Mouse (Mus musculus): ENCODE measurements at regions not wholly inside any gene's neighbourhood (a gene's known extent, or its start where the extent isn't known, plus 50 kb on each side); places are given as distances from the start of the nearest gene placed in this dataset.

DNA sequence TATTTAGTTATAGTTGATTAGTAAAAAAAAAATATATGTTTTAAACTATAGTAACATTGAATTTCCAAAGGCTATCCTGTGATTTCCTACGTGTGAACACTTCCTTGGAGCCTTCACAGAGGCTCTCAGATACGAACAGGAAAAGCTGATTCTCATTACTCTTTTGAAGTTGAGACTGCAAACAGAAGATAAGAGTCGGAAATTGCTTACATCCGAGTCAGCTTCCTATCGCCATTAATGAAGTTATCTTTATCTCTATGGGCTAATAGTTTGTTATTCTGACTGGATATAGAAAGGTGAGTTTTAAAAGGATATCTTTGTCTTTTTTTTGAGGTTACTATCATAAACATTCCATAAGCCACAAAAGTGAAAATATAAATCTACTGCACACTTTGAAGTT is 212.8 kb downstream of the Trim52 start:
- H3K4me3 ChIP-seq (ENCODE audit: low read depth, low read length), result no peak overlapping the region
- WGBS, result 66% methylated on average over 5 of the region's 5 CpGs
- ATAC-seq (ENCODE audit: insufficient read depth, low FRiP score, low TSS enrichment), result no peak

DNA sequence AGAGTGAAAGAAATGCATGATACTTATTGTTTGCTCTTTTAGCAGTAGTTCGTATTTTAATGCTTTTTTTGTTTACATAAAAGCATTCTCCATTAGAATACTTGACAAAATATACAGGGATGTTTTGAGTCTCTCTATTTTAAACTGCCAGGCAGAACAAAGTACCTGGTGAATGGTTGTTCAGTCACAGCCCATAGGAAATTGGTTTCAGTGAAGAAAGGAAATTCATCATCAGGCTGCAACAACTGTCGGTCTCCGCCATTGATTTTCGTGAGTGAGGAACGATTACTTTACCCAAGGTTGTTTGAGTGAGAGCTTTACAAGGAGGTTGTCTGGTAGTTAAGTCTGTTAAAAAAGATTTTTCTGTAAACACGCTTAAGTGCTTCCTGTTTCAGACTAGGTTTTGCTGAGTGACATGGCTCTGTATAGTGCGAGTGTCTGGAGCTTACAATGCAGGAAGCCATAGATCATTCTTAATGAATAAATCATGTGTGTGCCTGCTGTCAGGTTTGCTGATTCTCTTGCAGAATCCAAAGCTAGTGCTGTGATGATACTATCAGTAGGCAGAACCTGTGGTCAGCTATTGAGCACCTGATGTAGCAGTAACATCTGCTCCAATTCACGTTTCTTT is 221.8 kb downstream of the Trim52 start:
- DNase-seq (ENCODE audit: low spot score), result peak; percentile 12
- ATAC-seq (ENCODE audit: insufficient read depth, low FRiP score, low TSS enrichment), result peak; percentile 38; the same call in 1 of the 2 replicates

More for the DNA sequence above, 212.8 kb downstream of the Trim52 start:
- Histone ChIP-seq H3K9ac (ENCODE audit: low read length) (no peak overlapping the region), H3K9me3 (ENCODE audit: control insufficient read depth, low read length) (no peaks in the 10 kb centered on the region), H3K4me1 (ENCODE audit: control insufficient read depth, insufficient read depth, low read length) (no peaks in the 10 kb centered on the region), H3K36me3 (ENCODE audit: control insufficient read depth, insufficient read depth, low read length) (no peaks in the 10 kb centered on the region), H3K27ac (ENCODE audit: low read depth, low read length) (no peak overlapping the region), H3K27me3 (ENCODE audit: control insufficient read depth, insufficient read depth, low read length) (no peaks in the 10 kb centered on the region), H3K4me2 (ENCODE audit: low read depth) (no peak overlapping the region)
- no peak for DNase-seq (ENCODE audit: low spot score)

GRCm38 (mm10) chr14:106364767-106365623 is 259.0 kb downstream of the Trim52 start:
- Histone ChIP-seq H3K4me1 (ENCODE audit: control insufficient read depth, insufficient read depth, low read length) (no peaks in the 10 kb centered on the region), H3K27ac (ENCODE audit: low read depth, low read length) (no peak overlapping the region), H3K4me2 (ENCODE audit: low read depth) (no peak overlapping the region), H3K36me3 (ENCODE audit: control insufficient read depth, insufficient read depth, low read length) (no peaks in the 10 kb centered on the region), H3K4me3 (ENCODE audit: low read depth, low read length) (no peak overlapping the region), H3K9ac (ENCODE audit: low read length) (no peak overlapping the region), H3K27me3 (ENCODE audit: control insufficient read depth, insufficient read depth, low read length) (no peaks in the 10 kb centered on the region), H3K9me3 (ENCODE audit: control insufficient read depth, low read length) (no peaks in the 10 kb centered on the region)
- DNase-seq (ENCODE audit: low spot score) (no peak), ATAC-seq (ENCODE audit: insufficient read depth, low FRiP score, low TSS enrichment) (no peak)
- WGBS, result 59% methylated on average over 8 of the region's 8 CpGs

More for the DNA sequence above, 221.8 kb downstream of the Trim52 start:
- H3K4me2 ChIP-seq (ENCODE audit: low read depth), result no peak overlapping the region
- H3K9ac ChIP-seq (ENCODE audit: low read length), result no peak overlapping the region
- no peaks in the 10 kb centered on the region for H3K27me3 ChIP-seq (ENCODE audit: control insufficient read depth, insufficient read depth, low read length)
- no peak overlapping the region for H3K4me3 ChIP-seq (ENCODE audit: low read depth, low read length)
- H3K9me3 ChIP-seq (ENCODE audit: control insufficient read depth, low read length), result no peaks in the 10 kb centered on the region
- H3K27ac ChIP-seq (ENCODE audit: low read depth, low read length), result no peak overlapping the region
- H3K4me1 ChIP-seq (ENCODE audit: control insufficient read depth, insufficient read depth, low read length), result no peaks in the 10 kb centered on the region
- WGBS, result 66% methylated on average over 8 of the region's 8 CpGs
- no peaks in the 10 kb centered on the region for H3K36me3 ChIP-seq (ENCODE audit: control insufficient read depth, insufficient read depth, low read length)

DNA sequence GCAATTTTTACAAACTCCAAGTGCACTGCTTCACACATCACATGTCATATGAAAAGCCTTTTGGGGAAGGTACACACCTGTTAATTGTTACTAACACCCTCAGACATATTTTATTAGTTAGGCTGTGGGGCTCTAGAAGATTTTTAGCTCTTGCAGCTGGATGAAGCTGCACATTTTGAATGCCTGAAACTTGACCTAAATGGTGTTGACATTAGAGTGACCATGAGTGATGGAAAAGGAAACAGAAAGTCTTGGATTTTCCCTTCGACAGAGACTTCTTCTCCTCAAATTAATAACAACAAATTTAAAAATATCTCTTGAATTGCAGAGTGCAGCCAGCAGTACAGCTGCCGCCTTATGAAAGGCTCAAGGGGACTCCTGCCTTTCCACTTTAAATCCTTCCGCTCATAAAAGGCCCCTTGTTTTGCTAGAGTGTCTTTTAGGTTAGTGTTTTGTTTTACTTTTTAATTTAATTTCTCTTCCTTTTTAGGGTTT is 259.7 kb downstream of the Trim52 start:
- Histone ChIP-seq H3K9ac (ENCODE audit: low read length) (no peak overlapping the region), H3K4me1 (ENCODE audit: control insufficient read depth, insufficient read depth, low read length) (no peaks in the 10 kb centered on the region), H3K27me3 (ENCODE audit: control insufficient read depth, insufficient read depth, low read length) (no peaks in the 10 kb centered on the region), H3K27ac (ENCODE audit: low read depth, low read length) (no peak overlapping the region), H3K4me2 (ENCODE audit: low read depth) (no peak overlapping the region), H3K4me3 (ENCODE audit: low read depth, low read length) (no peak overlapping the region), H3K9me3 (ENCODE audit: control insufficient read depth, low read length) (no peaks in the 10 kb centered on the region), H3K36me3 (ENCODE audit: control insufficient read depth, insufficient read depth, low read length) (no peaks in the 10 kb centered on the region)
- ATAC-seq (ENCODE audit: insufficient read depth, low FRiP score, low TSS enrichment) (no peak), DNase-seq (ENCODE audit: low spot score) (no peak)
- WGBS, result 61% methylated on average over 3 of the region's 3 CpGs

GRCm38 (mm10) chr14:106373451-106373850 is 267.5 kb downstream of the Trim52 start:
- H3K27me3 ChIP-seq (ENCODE audit: control insufficient read depth, insufficient read depth, low read length), result no peaks in the 10 kb centered on the region
- no peak overlapping the region for H3K27ac ChIP-seq (ENCODE audit: low read depth, low read length)
- no peaks in the 10 kb centered on the region for H3K9me3 ChIP-seq (ENCODE audit: control insufficient read depth, low read length)
- 42% methylated on average over 1 of the region's 1 CpGs for WGBS
- no peaks in the 10 kb centered on the region for H3K4me1 ChIP-seq (ENCODE audit: control insufficient read depth, insufficient read depth, low read length)
- H3K9ac ChIP-seq (ENCODE audit: low read length), result no peak overlapping the region
- no peaks in the 10 kb centered on the region for H3K36me3 ChIP-seq (ENCODE audit: control insufficient read depth, insufficient read depth, low read length)
- H3K4me2 ChIP-seq (ENCODE audit: low read depth), result no peak overlapping the region
- H3K4me3 ChIP-seq (ENCODE audit: low read depth, low read length), result no peak overlapping the region
- ATAC-seq (ENCODE audit: insufficient read depth, low FRiP score, low TSS enrichment) (no peak), DNase-seq (ENCODE audit: low spot score) (no peak)

- ATAC-seq (ENCODE audit: insufficient read depth, low FRiP score, low TSS enrichment) (no peak), DNase-seq (ENCODE audit: low spot score) (no peak)
These were observed 273.6 kb downstream of the Trim52 start for GRCm38 (mm10) chr14:106379645-106380044.

GRCm38 (mm10) chr14:106387671-106388070 is 281.7 kb downstream of the Trim52 start:
- no peaks in the 10 kb centered on the region for H3K9me3 ChIP-seq (ENCODE audit: control insufficient read depth, low read length)
- H3K4me3 ChIP-seq (ENCODE audit: low read depth, low read length), result no peak overlapping the region
- 81% methylated on average over 3 of the region's 3 CpGs for WGBS
- no peaks in the 10 kb centered on the region for H3K27me3 ChIP-seq (ENCODE audit: control insufficient read depth, insufficient read depth, low read length)
- H3K27ac ChIP-seq (ENCODE audit: low read depth, low read length), result no peak overlapping the region
- DNase-seq (ENCODE audit: low spot score) (no peak), ATAC-seq (ENCODE audit: insufficient read depth, low FRiP score, low TSS enrichment) (no peak)
- no peaks in the 10 kb centered on the region for H3K36me3 ChIP-seq (ENCODE audit: control insufficient read depth, insufficient read depth, low read length)
- H3K4me2 ChIP-seq (ENCODE audit: low read depth), result no peak overlapping the region
- no peaks in the 10 kb centered on the region for H3K4me1 ChIP-seq (ENCODE audit: control insufficient read depth, insufficient read depth, low read length)
- no peak overlapping the region for H3K9ac ChIP-seq (ENCODE audit: low read length)

More at GRCm38 (mm10) chr14:106379645-106380044, 273.6 kb downstream of the Trim52 start:
- 78% methylated on average over 4 of the region's 4 CpGs for WGBS
- Histone ChIP-seq H3K36me3 (ENCODE audit: control insufficient read depth, insufficient read depth, low read length) (no peaks in the 10 kb centered on the region), H3K9me3 (ENCODE audit: control insufficient read depth, low read length) (no peaks in the 10 kb centered on the region), H3K4me2 (ENCODE audit: low read depth) (no peak overlapping the region), H3K9ac (ENCODE audit: low read length) (no peak overlapping the region), H3K4me1 (ENCODE audit: control insufficient read depth, insufficient read depth, low read length) (no peaks in the 10 kb centered on the region), H3K4me3 (ENCODE audit: low read depth, low read length) (no peak overlapping the region), H3K27ac (ENCODE audit: low read depth, low read length) (no peak overlapping the region), H3K27me3 (ENCODE audit: control insufficient read depth, insufficient read depth, low read length) (no peaks in the 10 kb centered on the region)

- no peak overlapping the region for H3K9ac ChIP-seq (ENCODE audit: low read length)
- H3K27me3 ChIP-seq (ENCODE audit: control insufficient read depth, insufficient read depth, low read length), result no peaks in the 10 kb centered on the region
- H3K36me3 ChIP-seq (ENCODE audit: control insufficient read depth, insufficient read depth, low read length), result no peaks in the 10 kb centered on the region
- no peak overlapping the region for H3K4me3 ChIP-seq (ENCODE audit: low read depth, low read length)
- no peak overlapping the region for H3K27ac ChIP-seq (ENCODE audit: low read depth, low read length)
- no peak overlapping the region for H3K4me2 ChIP-seq (ENCODE audit: low read depth)
- 90% methylated on average over 9 of the region's 9 CpGs for WGBS
- no peaks in the 10 kb centered on the region for H3K4me1 ChIP-seq (ENCODE audit: control insufficient read depth, insufficient read depth, low read length)
- ATAC-seq (ENCODE audit: insufficient read depth, low FRiP score, low TSS enrichment) (no peak), DNase-seq (ENCODE audit: low spot score) (no peak)
- H3K9me3 ChIP-seq (ENCODE audit: control insufficient read depth, low read length), result no peaks in the 10 kb centered on the region
These were observed 284.5 kb downstream of the Trim52 start for GRCm38 (mm10) chr14:106390546-106390945.
